Mouse (Mus musculus): ENCODE measurements around the gene Apod. TPM values are rescaled to one million over a fixed set of nuclear protein-coding genes. Genes with fewer than 3 reads are reported as not detected.

The Apod gene
- polyA plus RNA-seq, 1 experiment from 2014 or later: 0.27 TPM

GRCm38 (mm10) chr16:31300883-31301532 is 13.6 kb downstream of the Apod start:
- 77% methylated on average over 6 of the region's 6 CpGs for WGBS
- Histone ChIP-seq H3K9me3 (replicated peaks) (no peaks in the 10 kb centered on the region), H3K27ac (ENCODE audit: poor library complexity, severe bottlenecking) (no peak overlapping the region), H3K4me2 (no peak overlapping the region), H3K27me3 (replicated peaks) (no peaks in the 10 kb centered on the region), H3K4me1 (replicated peaks) (peaks cover 12% of the 10 kb centered on the region), H3K4me3 (no peak overlapping the region), H3K9ac (no peak overlapping the region), H3K36me3 (no peaks in the 10 kb centered on the region)
- ATAC-seq (ENCODE audit: insufficient number of reproducible peaks, low FRiP score): no peak

GRCm38 (mm10) chr16:31300467-31300866 is 14.1 kb downstream of the Apod start:
- 50% methylated on average over 7 of the region's 7 CpGs for WGBS
- Histone ChIP-seq H3K36me3 (no peaks in the 10 kb centered on the region), H3K4me1 (replicated peaks) (peaks cover 12% of the 10 kb centered on the region), H3K9ac (no peak overlapping the region), H3K9me3 (replicated peaks) (no peaks in the 10 kb centered on the region), H3K27me3 (replicated peaks) (no peaks in the 10 kb centered on the region), H3K27ac (ENCODE audit: poor library complexity, severe bottlenecking) (no peak overlapping the region), H3K4me3 (no peak overlapping the region), H3K4me2 (no peak overlapping the region)
- no peak for ATAC-seq (ENCODE audit: insufficient number of reproducible peaks, low FRiP score)

GRCm38 (mm10) chr16:31299960-31300353 is 14.7 kb downstream of the Apod start:
- ATAC-seq (ENCODE audit: insufficient number of reproducible peaks, low FRiP score): no peak
- Histone ChIP-seq H3K4me3 (no peak overlapping the region), H3K4me1 (replicated peaks) (peaks cover 12% of the 10 kb centered on the region), H3K27ac (ENCODE audit: poor library complexity, severe bottlenecking) (no peak overlapping the region), H3K27me3 (replicated peaks) (no peaks in the 10 kb centered on the region), H3K4me2 (no peak overlapping the region), H3K36me3 (no peaks in the 10 kb centered on the region), H3K9me3 (replicated peaks) (no peaks in the 10 kb centered on the region), H3K9ac (no peak overlapping the region)
- 60% methylated on average over 3 of the region's 3 CpGs for WGBS

GRCm38 (mm10) chr16:31299164-31299959 is 15.2 kb downstream of the Apod start:
- H3K36me3 ChIP-seq: no peaks in the 10 kb centered on the region
- no peak overlapping the region for H3K4me3 ChIP-seq
- H3K4me2 ChIP-seq: no peak overlapping the region
- no peak overlapping the region for H3K27ac ChIP-seq (ENCODE audit: poor library complexity, severe bottlenecking)
- peaks cover 12% of the 10 kb centered on the region for H3K4me1 ChIP-seq (replicated peaks)
- no peak for ATAC-seq (ENCODE audit: insufficient number of reproducible peaks, low FRiP score)
- no peak overlapping the region for H3K9ac ChIP-seq
- no peaks in the 10 kb centered on the region for H3K9me3 ChIP-seq (replicated peaks)
- WGBS: 44% methylated on average over 11 of the region's 11 CpGs
- no peaks in the 10 kb centered on the region for H3K27me3 ChIP-seq (replicated peaks)

- 77% methylated on average over 7 of the region's 7 CpGs for WGBS
- Histone ChIP-seq H3K4me1 (replicated peaks) (peaks cover 14% of the 10 kb centered on the region), H3K4me3 (no peak overlapping the region), H3K4me2 (no peak overlapping the region), H3K36me3 (no peaks in the 10 kb centered on the region), H3K9ac (no peak overlapping the region), H3K27me3 (replicated peaks) (no peaks in the 10 kb centered on the region), H3K9me3 (replicated peaks) (no peaks in the 10 kb centered on the region), H3K27ac (ENCODE audit: poor library complexity, severe bottlenecking) (no peak overlapping the region)
- no peak for ATAC-seq (ENCODE audit: insufficient number of reproducible peaks, low FRiP score)
Observed at GRCm38 (mm10) chr16:31297113-31297512, 17.5 kb downstream of the Apod start.

- Histone ChIP-seq H3K4me3 (no peak overlapping the region), H3K36me3 (no peaks in the 10 kb centered on the region), H3K27ac (ENCODE audit: poor library complexity, severe bottlenecking) (no peak overlapping the region), H3K9me3 (replicated peaks) (no peaks in the 10 kb centered on the region), H3K9ac (no peak overlapping the region), H3K4me1 (replicated peaks) (peaks cover 23% of the 10 kb centered on the region), H3K4me2 (no peak overlapping the region), H3K27me3 (replicated peaks) (no peaks in the 10 kb centered on the region)
- no peak for ATAC-seq (ENCODE audit: insufficient number of reproducible peaks, low FRiP score)
- 63% methylated on average over 4 of the region's 4 CpGs for WGBS
Observed at GRCm38 (mm10) chr16:31293761-31294160, 20.8 kb downstream of the Apod start.

- no peak overlapping the region; the same call in 1 of the 2 replicates for H3K9ac ChIP-seq
- peaks cover 23% of the 10 kb centered on the region for H3K4me1 ChIP-seq (replicated peaks)
- 53% methylated on average over 7 of the region's 7 CpGs for WGBS
- H3K4me3 ChIP-seq: no peak overlapping the region
- H3K9me3 ChIP-seq (replicated peaks): no peaks in the 10 kb centered on the region
- no peak for ATAC-seq (ENCODE audit: insufficient number of reproducible peaks, low FRiP score)
- H3K4me2 ChIP-seq: peak overlapping the region; percentile 54
- peak overlapping the region; percentile 89 for H3K27ac ChIP-seq (ENCODE audit: poor library complexity, severe bottlenecking)
- no peaks in the 10 kb centered on the region for H3K36me3 ChIP-seq
- no peaks in the 10 kb centered on the region for H3K27me3 ChIP-seq (replicated peaks)
Observed at GRCm38 (mm10) chr16:31290751-31291365, 23.8 kb downstream of the Apod start.

GRCm38 (mm10) chr16:31290281-31290680 is 24.3 kb downstream of the Apod start:
- 18% methylated on average over 10 of the region's 10 CpGs for WGBS
- H3K9me3 ChIP-seq (replicated peaks): no peaks in the 10 kb centered on the region
- no peaks in the 10 kb centered on the region for H3K27me3 ChIP-seq (replicated peaks)
- H3K4me3 ChIP-seq: no peak overlapping the region
- peaks cover 23% of the 10 kb centered on the region for H3K4me1 ChIP-seq (replicated peaks)
- H3K36me3 ChIP-seq: no peaks in the 10 kb centered on the region
- H3K9ac ChIP-seq: no peak overlapping the region; the same call in 1 of the 2 replicates
- H3K4me2 ChIP-seq: peak overlapping the region; percentile 54
- peak overlapping the region; percentile 89 for H3K27ac ChIP-seq (ENCODE audit: poor library complexity, severe bottlenecking)
- ATAC-seq (ENCODE audit: insufficient number of reproducible peaks, low FRiP score): peak; percentile 85

- no peak for ATAC-seq (ENCODE audit: insufficient number of reproducible peaks, low FRiP score)
- Histone ChIP-seq H3K4me3 (no peak overlapping the region), H3K27me3 (replicated peaks) (no peaks in the 10 kb centered on the region), H3K4me1 (replicated peaks) (peaks cover 26% of the 10 kb centered on the region), H3K27ac (ENCODE audit: poor library complexity, severe bottlenecking) (no peak overlapping the region), H3K36me3 (no peaks in the 10 kb centered on the region), H3K9me3 (replicated peaks) (no peaks in the 10 kb centered on the region), H3K9ac (no peak overlapping the region), H3K4me2 (no peak overlapping the region)
- WGBS: 82% methylated on average over 3 of the region's 3 CpGs
Observed at GRCm38 (mm10) chr16:31287712-31288111, 26.9 kb downstream of the Apod start.

- ATAC-seq (ENCODE audit: insufficient number of reproducible peaks, low FRiP score): no peak
- no peak overlapping the region for H3K4me2 ChIP-seq
- 85% methylated on average over 11 of the region's 11 CpGs for WGBS
Observed at GRCm38 (mm10) chr16:31286801-31287488, 27.7 kb downstream of the Apod start.

GRCm38 (mm10) chr16:31281981-31282380 is 32.6 kb downstream of the Apod start:
- no peak for ATAC-seq (ENCODE audit: insufficient number of reproducible peaks, low FRiP score)
- H3K4me3 ChIP-seq: no peak overlapping the region
- no peak overlapping the region for H3K27ac ChIP-seq (ENCODE audit: poor library complexity, severe bottlenecking)
- no peaks in the 10 kb centered on the region for H3K27me3 ChIP-seq (replicated peaks)
- WGBS: 80% methylated on average over 2 of the region's 2 CpGs
- no peak overlapping the region for H3K9ac ChIP-seq
- no peaks in the 10 kb centered on the region for H3K36me3 ChIP-seq
- no peak overlapping the region for H3K4me2 ChIP-seq
- H3K9me3 ChIP-seq (replicated peaks): no peaks in the 10 kb centered on the region
- H3K4me1 ChIP-seq (replicated peaks): peaks cover 3% of the 10 kb centered on the region; the same call in 1 of the 2 replicates

More at GRCm38 (mm10) chr16:31286801-31287488, 27.7 kb downstream of the Apod start:
- Histone ChIP-seq H3K9ac (no peak overlapping the region), H3K27me3 (replicated peaks) (no peaks in the 10 kb centered on the region), H3K9me3 (replicated peaks) (no peaks in the 10 kb centered on the region), H3K27ac (ENCODE audit: poor library complexity, severe bottlenecking) (no peak overlapping the region), H3K36me3 (no peaks in the 10 kb centered on the region), H3K4me3 (no peak overlapping the region), H3K4me1 (replicated peaks) (peaks cover 23% of the 10 kb centered on the region)
